Mouse (Mus musculus) hindbrain, embryonic 11.5 days (tissue): ENCODE measurements around the gene Myh3. TPM values are rescaled to one million over a fixed set of nuclear protein-coding genes. Genes with fewer than 3 reads are reported as not detected.

Experiments
- ATAC-seq: fragments of 200-750 bp; cut with Nextera tagmentation; 2 replicates; pipeline ENCODE4 v1.8.0; 2017; ENCODE audit warnings: mild to moderate bottlenecking, moderate TSS enrichment, moderate library complexity; ENCODE audit not compliant: low FRiP score
- DNase-seq: peaks from one replicate; pipeline ENCODE4 v3.0.0-alpha.2; 2015; ENCODE audit warnings: low spot score
- H3K27ac ChIP-seq: fragments of 300-500 bp; sonication (generic); 2 replicates; pipeline ENCODE4 v1.5.1; 2014; ENCODE audit warnings: mild to moderate bottlenecking, low read depth, low read length
- H3K27me3 ChIP-seq: fragments of 300-500 bp; sonication (generic); 2 replicates; pipeline ENCODE4 v1.6.1; 2014; ENCODE audit warnings: mild to moderate bottlenecking, low read length, moderate library complexity, mixed read lengths; ENCODE audit not compliant: control insufficient read depth, insufficient read depth
- H3K36me3 ChIP-seq: fragments of 300-500 bp; sonication (generic); 2 replicates; pipeline ENCODE4 v1.6.1; 2014; ENCODE audit warnings: mild to moderate bottlenecking, low read length, moderate library complexity, mixed read lengths; ENCODE audit not compliant: control insufficient read depth, insufficient read depth
- H3K4me1 ChIP-seq: fragments of 300-500 bp; sonication (generic); replicated peaks from 2 replicates; pipeline ENCODE4 v1.6.1; 2014; ENCODE audit warnings: low read length, mixed read lengths; ENCODE audit not compliant: control insufficient read depth, insufficient read depth
- H3K4me2 ChIP-seq: fragments of 300-500 bp; sonication (generic); replicated peaks from 2 replicates; pipeline ENCODE4 v1.6.1; 2014; ENCODE audit warnings: mild to moderate bottlenecking, low read depth, low read length
- H3K4me3 ChIP-seq: fragments of 300-500 bp; sonication (generic); 2 replicates; pipeline ENCODE4 v1.5.1; 2014; ENCODE audit warnings: low read depth, low read length
- H3K9ac ChIP-seq: fragments of 300-500 bp; sonication (generic); 2 replicates; pipeline ENCODE4 v1.6.1; 2014; ENCODE audit warnings: low read depth, low read length
- H3K9me3 ChIP-seq: fragments of 300-500 bp; sonication (generic); 2 replicates; pipeline ENCODE4 v1.6.1; 2016; ENCODE audit warnings: low read length; ENCODE audit not compliant: control insufficient read depth
- WGBS: fragments of 180-500 bp; shearing (Covaris S2); extraction: QIAGEN DNeasy Blood & Tissue Kit; methylation state at CpG from one replicate; pipeline ENCODE4 v1.1.7; 2014; 5-methylcytosine and 5-hydroxymethylcytosine counted together
- polyA plus RNA-seq: library from polyadenylated mRNA; unstranded; fragments of >200 nt; fragmentation: Nextera tagmentation; extraction: Ambion mirVana; gene quantifications from 2 replicates; pipeline ENCODE4 v1.2.1, GENCODE M21; 2014

Gene Myh3
- polyA plus RNA-seq, 1 experiment from 2014 or later, result 2.3 TPM

- ATAC-seq, result no peak
- Histone ChIP-seq H3K27me3 (no peaks in the 10 kb centered on the region), H3K36me3 (peaks cover 5% of the 10 kb centered on the region; the same call in 1 of the 2 replicates)
Observed at GRCm38 (mm10) chr11:67062726-67063125, 15.4 kb upstream of the Myh3 start.

GRCm38 (mm10) chr11:67067741-67068140 is 10.4 kb upstream of the Myh3 start:
- Histone ChIP-seq H3K36me3 (0 out of 2 replicates have a peak, but pooled peaks cover 4% of the 10 kb centered on the region), H3K27ac (no peak overlapping the region), H3K4me2 (no peak overlapping the region), H3K4me3 (no peak overlapping the region), H3K4me1 (no peaks in the 10 kb centered on the region), H3K9ac (no peak overlapping the region), H3K27me3 (no peaks in the 10 kb centered on the region), H3K9me3 (no peaks in the 10 kb centered on the region)
- 96% methylated on average over 3 of the region's 3 CpGs for WGBS
- DNase-seq (no peak), ATAC-seq (no peak)

More at GRCm38 (mm10) chr11:67062726-67063125, 15.4 kb upstream of the Myh3 start:
- H3K27ac ChIP-seq, result no peak overlapping the region
- H3K9ac ChIP-seq, result no peak overlapping the region
- no peak for DNase-seq
- 98% methylated on average over 3 of the region's 3 CpGs for whole genome bisulfite sequencing
- no peak overlapping the region for H3K4me2 ChIP-seq
- no peaks in the 10 kb centered on the region for H3K9me3 ChIP-seq
- H3K4me1 ChIP-seq, result no peaks in the 10 kb centered on the region
- H3K4me3 ChIP-seq, result no peak overlapping the region

- no peak overlapping the region for H3K4me2 ChIP-seq
- H3K9ac ChIP-seq, result no peak overlapping the region
- H3K9me3 ChIP-seq, result no peaks in the 10 kb centered on the region
- no peaks in the 10 kb centered on the region for H3K27me3 ChIP-seq
- H3K4me1 ChIP-seq, result no peaks in the 10 kb centered on the region
- no peak overlapping the region for H3K27ac ChIP-seq
- 75% methylated on average over 15 of the region's 15 CpGs for WGBS
- DNase-seq, result no peak
- H3K4me3 ChIP-seq, result no peak overlapping the region
- H3K36me3 ChIP-seq, result no peaks in the 10 kb centered on the region
- ATAC-seq, result no peak
Observed at GRCm38 (mm10) chr11:67072615-67073130, 5.4 kb upstream of the Myh3 start.

- no peaks in the 10 kb centered on the region for H3K9me3 ChIP-seq
- H3K4me3 ChIP-seq, result no peak overlapping the region
- no peaks in the 10 kb centered on the region for H3K4me1 ChIP-seq
- H3K27ac ChIP-seq, result no peak overlapping the region
- H3K27me3 ChIP-seq, result no peaks in the 10 kb centered on the region
- DNase-seq (no peak), ATAC-seq (no peak)
- no peaks in the 10 kb centered on the region for H3K36me3 ChIP-seq
- no peak overlapping the region for H3K9ac ChIP-seq
- WGBS, result 49% methylated on average over 3 of the region's 3 CpGs
- H3K4me2 ChIP-seq, result no peak overlapping the region
Observed at GRCm38 (mm10) chr11:67075036-67075435, 3.1 kb upstream of the Myh3 start.

- H3K27ac ChIP-seq, result no peak overlapping the region
- H3K4me3 ChIP-seq, result no peak overlapping the region
- H3K36me3 ChIP-seq, result no peaks in the 10 kb centered on the region
- no peak overlapping the region for H3K4me2 ChIP-seq
- no peaks in the 10 kb centered on the region for H3K9me3 ChIP-seq
- no peak for DNase-seq
- 92% methylated on average over 5 of the region's 5 CpGs for WGBS
- no peak for ATAC-seq
- H3K27me3 ChIP-seq, result no peaks in the 10 kb centered on the region
- H3K9ac ChIP-seq, result no peak overlapping the region
- H3K4me1 ChIP-seq, result no peaks in the 10 kb centered on the region
Observed at GRCm38 (mm10) chr11:67076781-67077180, 1.3 kb upstream of the Myh3 start.

GRCm38 (mm10) chr11:67077435-67077834 is 665 bp upstream of the Myh3 start:
- Histone ChIP-seq H3K4me2 (no peak overlapping the region), H3K36me3 (no peaks in the 10 kb centered on the region), H3K27ac (no peak overlapping the region), H3K9me3 (no peaks in the 10 kb centered on the region), H3K4me3 (no peak overlapping the region), H3K9ac (no peak overlapping the region), H3K4me1 (no peaks in the 10 kb centered on the region), H3K27me3 (no peaks in the 10 kb centered on the region)
- ATAC-seq (no peak), DNase-seq (no peak)
- 62% methylated on average over 3 of the region's 3 CpGs for WGBS

GRCm38 (mm10) chr11:67078888-67079287 is 788 bp downstream of the Myh3 start:
- ATAC-seq, result no peak

GRCm38 (mm10) chr11:67079740-67080139 is 1.6 kb downstream of the Myh3 start:
- 53% methylated on average over 11 of the region's 11 CpGs for WGBS
- H3K4me2 ChIP-seq, result no peak overlapping the region
- no peak overlapping the region for H3K27ac ChIP-seq
- H3K4me3 ChIP-seq, result no peak overlapping the region
- no peaks in the 10 kb centered on the region for H3K9me3 ChIP-seq
- ATAC-seq, result peak; percentile 43
- H3K9ac ChIP-seq, result no peak overlapping the region
- H3K27me3 ChIP-seq, result peaks cover 7% of the 10 kb centered on the region
- no peaks in the 10 kb centered on the region for H3K4me1 ChIP-seq
- no peaks in the 10 kb centered on the region for H3K36me3 ChIP-seq
- DNase-seq, result peak; percentile 34

More at GRCm38 (mm10) chr11:67078888-67079287, 788 bp downstream of the Myh3 start:
- no peaks in the 10 kb centered on the region for H3K36me3 ChIP-seq
- H3K4me3 ChIP-seq, result no peak overlapping the region
- no peak overlapping the region for H3K27ac ChIP-seq
- H3K9me3 ChIP-seq, result no peaks in the 10 kb centered on the region
- no peak overlapping the region for H3K9ac ChIP-seq
- peaks cover 3% of the 10 kb centered on the region; the same call in 1 of the 2 replicates for H3K27me3 ChIP-seq
- H3K4me2 ChIP-seq, result no peak overlapping the region
- WGBS, result 87% methylated on average over 6 of the region's 6 CpGs
- no peak for DNase-seq
- no peaks in the 10 kb centered on the region for H3K4me1 ChIP-seq

GRCm38 (mm10) chr11:67080168-67080567 is 2.1 kb downstream of the Myh3 start:
- H3K27ac ChIP-seq, result no peak overlapping the region
- ATAC-seq, result peak; percentile 61

More at GRCm38 (mm10) chr11:67080168-67080567, 2.1 kb downstream of the Myh3 start:
- Histone ChIP-seq H3K27me3 (peaks cover 11% of the 10 kb centered on the region), H3K36me3 (no peaks in the 10 kb centered on the region), H3K4me2 (no peak overlapping the region), H3K4me1 (no peaks in the 10 kb centered on the region), H3K9ac (no peak overlapping the region), H3K9me3 (no peaks in the 10 kb centered on the region), H3K4me3 (no peak overlapping the region)
- peak; percentile 86 for DNase-seq
- WGBS, result 4% methylated on average over 3 of the region's 3 CpGs
